Mouse (Mus musculus): Measurements from ENCODE around the gene Ten1. TPM values are rescaled to one million over a fixed set of nuclear protein-coding genes. Genes with fewer than 3 reads are reported as not detected.

Ten1 gene
- polyA plus RNA-seq, 1 experiment from 2014 or later, result 74.8 TPM

DNA sequence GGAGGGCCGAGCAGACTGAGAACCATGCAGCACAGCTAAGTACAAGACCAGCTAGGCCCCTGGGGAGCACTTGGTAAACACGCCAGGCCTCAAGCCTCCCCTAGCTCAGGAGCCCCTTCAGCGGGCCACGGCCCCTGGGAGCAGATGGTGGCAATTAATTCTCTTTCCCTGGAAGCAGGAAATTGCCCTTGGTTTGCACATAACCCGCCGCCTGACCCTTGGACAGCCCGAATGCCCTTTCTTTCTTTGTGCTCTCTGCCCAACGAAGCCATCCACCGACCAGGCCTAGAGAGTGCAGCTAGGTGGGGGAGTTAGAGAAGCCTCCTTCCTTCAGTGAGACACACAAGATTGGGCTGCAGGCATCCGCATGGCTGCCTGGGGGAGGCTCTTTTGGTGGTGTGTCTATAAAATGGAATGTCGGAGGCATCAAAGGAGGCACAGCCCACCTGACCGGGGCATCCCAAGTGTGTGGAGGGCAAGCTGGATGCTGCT, 43.1 kb downstream of the Ten1 start:
- ATAC-seq (ENCODE audit: insufficient read depth, low FRiP score, low read depth), result no peak
- Histone ChIP-seq H3K4me3 (replicated peaks) (no peak overlapping the region), H3K27me3 (replicated peaks) (no peaks in the 10 kb centered on the region), H3K27ac (no peak overlapping the region), H3K9ac (no peak overlapping the region), H3K4me1 (no peaks in the 10 kb centered on the region; the same call in 1 of the 2 replicates), H3K36me3 (peaks cover 29% of the 10 kb centered on the region), H3K9me3 (no peaks in the 10 kb centered on the region), H3K4me2 (no peak overlapping the region)
- WGBS, result 44% methylated on average over 12 of the region's 12 CpGs

DNA sequence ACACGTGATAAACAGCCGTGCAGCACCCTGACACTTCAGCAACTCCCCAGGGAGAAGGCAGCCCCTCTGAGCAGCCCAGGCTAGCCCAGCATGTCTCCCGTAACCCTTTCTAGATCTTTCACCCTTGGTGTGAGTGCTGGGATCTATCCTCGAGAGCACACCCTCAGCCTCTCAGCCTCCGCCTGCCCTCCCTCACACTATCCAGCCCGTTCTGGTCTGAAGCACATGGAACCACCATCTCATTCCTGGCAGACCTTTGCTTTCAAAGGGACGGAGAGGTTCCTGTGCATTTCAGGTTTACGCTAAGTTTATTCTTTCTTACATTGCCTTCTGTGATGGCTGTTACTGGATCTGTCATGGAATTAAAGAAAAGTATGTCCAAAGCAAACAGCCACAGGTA, 45.9 kb downstream of the Ten1 start:
- ATAC-seq (ENCODE audit: insufficient read depth, low FRiP score, low read depth), result no peak

DNA sequence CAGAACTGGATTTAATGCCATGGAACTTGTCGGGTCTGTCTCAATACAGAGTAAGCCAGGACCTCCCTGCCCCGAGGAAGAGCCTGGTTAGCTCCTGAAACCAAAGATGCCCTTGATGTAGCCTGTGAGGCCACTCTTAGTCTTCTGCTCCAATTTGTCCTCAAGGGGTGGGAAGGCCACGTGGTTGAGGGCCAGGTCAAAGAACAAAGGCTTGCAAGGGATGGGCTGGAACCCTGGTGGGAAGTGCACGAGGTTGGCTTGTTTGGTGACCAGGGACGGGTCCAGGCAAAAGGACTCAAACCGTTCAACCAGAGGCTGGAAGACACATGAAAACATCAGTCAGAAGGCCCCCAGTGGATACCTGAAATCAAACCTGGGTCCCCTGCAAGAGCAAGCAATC, 47.0 kb downstream of the Ten1 start:
- H3K9ac ChIP-seq, result no peak overlapping the region
- no peak for ATAC-seq (ENCODE audit: insufficient read depth, low FRiP score, low read depth)
- WGBS, result 67% methylated on average over 6 of the region's 6 CpGs
- no peaks in the 10 kb centered on the region for H3K4me1 ChIP-seq
- no peaks in the 10 kb centered on the region for H3K9me3 ChIP-seq
- H3K4me3 ChIP-seq (replicated peaks), result no peak overlapping the region
- H3K27me3 ChIP-seq (replicated peaks), result no peaks in the 10 kb centered on the region
- no peak overlapping the region for H3K27ac ChIP-seq
- H3K36me3 ChIP-seq, result peaks cover 58% of the 10 kb centered on the region
- no peak overlapping the region for H3K4me2 ChIP-seq

More for the DNA sequence above, 45.9 kb downstream of the Ten1 start:
- H3K27ac ChIP-seq, result no peak overlapping the region
- H3K4me1 ChIP-seq, result no peaks in the 10 kb centered on the region; the same call in 1 of the 2 replicates
- 71% methylated on average over 8 of the region's 8 CpGs for WGBS
- peaks cover 49% of the 10 kb centered on the region for H3K36me3 ChIP-seq
- no peak overlapping the region for H3K4me3 ChIP-seq (replicated peaks)
- no peaks in the 10 kb centered on the region for H3K9me3 ChIP-seq
- H3K27me3 ChIP-seq (replicated peaks), result no peaks in the 10 kb centered on the region
- no peak overlapping the region for H3K9ac ChIP-seq
- H3K4me2 ChIP-seq, result no peak overlapping the region

DNA sequence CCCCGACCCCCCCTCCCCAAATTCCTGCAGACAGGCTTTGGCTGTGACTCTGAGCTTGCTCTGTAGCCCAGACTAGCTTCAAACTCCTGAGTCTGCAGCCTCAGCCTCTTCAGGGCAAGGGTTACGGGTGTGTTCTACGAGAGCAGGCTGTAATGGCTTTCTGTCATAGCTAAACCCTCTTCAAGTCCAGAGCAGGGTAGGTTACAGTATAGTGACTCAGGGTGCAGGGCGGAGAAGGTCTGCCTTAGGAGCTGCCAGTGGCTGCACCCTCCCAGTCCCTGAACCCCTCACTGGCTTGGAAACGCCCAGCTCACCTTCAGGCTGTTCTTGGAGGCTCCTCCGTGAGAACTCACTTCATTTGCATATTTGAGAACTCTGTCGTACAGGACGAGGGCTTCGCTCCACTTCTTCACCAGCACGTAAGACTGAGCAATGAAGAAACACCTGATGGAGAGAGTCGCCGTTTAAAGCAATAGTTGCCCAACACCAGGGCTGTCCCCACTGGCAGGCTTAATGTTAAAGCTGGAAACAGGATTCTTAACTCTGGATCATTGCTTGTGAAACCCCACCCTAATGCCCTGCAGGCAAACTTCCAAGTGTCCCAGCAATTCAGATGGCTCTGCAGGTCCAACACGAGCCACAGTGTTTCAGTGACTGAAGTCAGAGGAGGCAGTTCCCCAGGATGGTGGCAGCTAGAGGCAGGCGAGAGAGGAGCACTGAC, 49.0 kb downstream of the Ten1 start:
- H3K4me3 ChIP-seq (replicated peaks), result no peak overlapping the region
- H3K4me2 ChIP-seq, result no peak overlapping the region
- no peaks in the 10 kb centered on the region for H3K27me3 ChIP-seq (replicated peaks)
- H3K36me3 ChIP-seq, result peaks cover 75% of the 10 kb centered on the region
- ATAC-seq (ENCODE audit: insufficient read depth, low FRiP score, low read depth), result no peak
- H3K9ac ChIP-seq, result no peak overlapping the region
- no peaks in the 10 kb centered on the region for H3K9me3 ChIP-seq
- 76% methylated on average over 14 of the region's 14 CpGs for WGBS
- H3K27ac ChIP-seq, result no peak overlapping the region
- no peaks in the 10 kb centered on the region for H3K4me1 ChIP-seq

DNA sequence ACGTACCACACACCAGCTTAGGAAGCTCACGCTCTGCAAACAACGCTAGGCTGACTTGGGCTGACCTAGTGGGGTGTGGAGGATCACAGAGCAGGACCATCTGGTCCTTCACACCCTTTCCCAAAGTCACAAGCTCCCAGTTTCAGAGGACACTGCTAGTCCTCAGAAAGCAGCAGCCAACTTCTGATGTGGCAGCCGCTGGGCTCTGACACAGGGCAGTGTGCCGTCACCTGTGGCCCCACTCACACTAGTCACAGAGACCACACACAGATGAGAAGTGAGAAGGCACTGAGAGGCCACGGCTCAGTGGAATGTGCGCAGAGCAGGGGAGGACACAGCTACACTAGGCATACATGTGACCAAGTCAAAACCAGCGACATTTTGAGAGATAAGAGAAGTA, 52.2 kb downstream of the Ten1 start:
- no peaks in the 10 kb centered on the region for H3K4me1 ChIP-seq
- H3K9ac ChIP-seq, result no peak overlapping the region
- H3K27me3 ChIP-seq (replicated peaks), result no peaks in the 10 kb centered on the region
- H3K9me3 ChIP-seq, result no peaks in the 10 kb centered on the region
- no peak overlapping the region for H3K4me3 ChIP-seq (replicated peaks)
- H3K36me3 ChIP-seq, result peaks cover 79% of the 10 kb centered on the region
- H3K4me2 ChIP-seq, result no peak overlapping the region
- ATAC-seq (ENCODE audit: insufficient read depth, low FRiP score, low read depth), result no peak
- WGBS, result 88% methylated on average over 8 of the region's 8 CpGs
- no peak overlapping the region for H3K27ac ChIP-seq

DNA sequence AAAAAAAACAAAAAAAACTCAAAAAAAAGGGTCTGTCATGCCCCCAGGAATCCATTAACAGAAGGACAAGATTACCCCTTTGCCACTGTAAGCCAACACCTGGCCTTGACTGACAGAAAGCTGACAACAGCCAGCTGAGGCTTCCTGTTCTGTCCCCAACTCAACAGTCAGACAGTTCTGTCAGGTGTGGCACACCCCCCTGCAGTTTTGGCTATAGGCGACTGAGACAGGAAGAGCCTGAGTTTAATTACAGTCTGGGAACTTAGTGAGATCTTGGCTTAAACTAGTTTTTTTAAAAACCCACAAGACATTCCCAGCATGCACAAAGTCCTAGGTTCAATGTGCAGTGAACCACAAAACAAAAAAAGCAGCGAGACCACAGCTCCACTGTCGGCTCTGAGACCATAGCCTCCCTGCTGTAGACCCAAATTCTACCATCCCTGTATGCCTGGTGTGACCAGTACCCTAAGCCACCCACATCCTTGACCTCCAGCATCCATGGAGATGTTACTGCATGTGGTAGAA, 54.5 kb downstream of the Ten1 start:
- Histone ChIP-seq H3K27me3 (replicated peaks) (no peaks in the 10 kb centered on the region), H3K4me2 (no peak overlapping the region), H3K4me3 (replicated peaks) (no peak overlapping the region), H3K4me1 (no peaks in the 10 kb centered on the region; the same call in 1 of the 2 replicates), H3K9me3 (no peaks in the 10 kb centered on the region), H3K36me3 (peaks cover 70% of the 10 kb centered on the region), H3K27ac (no peak overlapping the region), H3K9ac (no peak overlapping the region)
- WGBS, result 84% methylated on average over 3 of the region's 3 CpGs
- no peak for ATAC-seq (ENCODE audit: insufficient read depth, low FRiP score, low read depth)

DNA sequence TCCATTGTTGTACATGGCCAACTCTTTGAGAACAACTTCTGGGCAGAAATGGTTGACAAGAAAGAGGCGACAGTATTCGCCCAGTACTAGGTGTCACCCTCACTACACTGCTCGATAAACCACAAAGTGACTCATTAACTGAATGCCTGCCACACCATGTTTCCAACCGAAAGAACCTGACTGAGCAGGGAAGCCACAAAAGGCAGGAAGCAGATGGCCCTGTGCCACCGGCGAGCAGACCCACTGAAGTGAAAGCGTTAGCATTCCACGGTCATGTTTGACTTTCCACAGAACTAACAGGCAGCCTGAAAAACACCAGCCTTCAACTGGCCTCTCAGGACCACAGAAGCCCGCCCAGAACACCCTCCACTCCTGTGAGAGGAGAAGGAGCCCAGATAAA, 56.0 kb downstream of the Ten1 start:
- H3K36me3 ChIP-seq, result peaks cover 68% of the 10 kb centered on the region
- ATAC-seq (ENCODE audit: insufficient read depth, low FRiP score, low read depth), result no peak
- no peaks in the 10 kb centered on the region for H3K9me3 ChIP-seq
- H3K4me2 ChIP-seq, result no peak overlapping the region
- no peaks in the 10 kb centered on the region; the same call in 1 of the 2 replicates for H3K4me1 ChIP-seq
- no peaks in the 10 kb centered on the region for H3K27me3 ChIP-seq (replicated peaks)
- H3K9ac ChIP-seq, result no peak overlapping the region
- peak overlapping the region; percentile 71; the same call in 1 of the 2 replicates for H3K27ac ChIP-seq
- 65% methylated on average over 9 of the region's 9 CpGs for WGBS
- H3K4me3 ChIP-seq (replicated peaks), result no peak overlapping the region

DNA sequence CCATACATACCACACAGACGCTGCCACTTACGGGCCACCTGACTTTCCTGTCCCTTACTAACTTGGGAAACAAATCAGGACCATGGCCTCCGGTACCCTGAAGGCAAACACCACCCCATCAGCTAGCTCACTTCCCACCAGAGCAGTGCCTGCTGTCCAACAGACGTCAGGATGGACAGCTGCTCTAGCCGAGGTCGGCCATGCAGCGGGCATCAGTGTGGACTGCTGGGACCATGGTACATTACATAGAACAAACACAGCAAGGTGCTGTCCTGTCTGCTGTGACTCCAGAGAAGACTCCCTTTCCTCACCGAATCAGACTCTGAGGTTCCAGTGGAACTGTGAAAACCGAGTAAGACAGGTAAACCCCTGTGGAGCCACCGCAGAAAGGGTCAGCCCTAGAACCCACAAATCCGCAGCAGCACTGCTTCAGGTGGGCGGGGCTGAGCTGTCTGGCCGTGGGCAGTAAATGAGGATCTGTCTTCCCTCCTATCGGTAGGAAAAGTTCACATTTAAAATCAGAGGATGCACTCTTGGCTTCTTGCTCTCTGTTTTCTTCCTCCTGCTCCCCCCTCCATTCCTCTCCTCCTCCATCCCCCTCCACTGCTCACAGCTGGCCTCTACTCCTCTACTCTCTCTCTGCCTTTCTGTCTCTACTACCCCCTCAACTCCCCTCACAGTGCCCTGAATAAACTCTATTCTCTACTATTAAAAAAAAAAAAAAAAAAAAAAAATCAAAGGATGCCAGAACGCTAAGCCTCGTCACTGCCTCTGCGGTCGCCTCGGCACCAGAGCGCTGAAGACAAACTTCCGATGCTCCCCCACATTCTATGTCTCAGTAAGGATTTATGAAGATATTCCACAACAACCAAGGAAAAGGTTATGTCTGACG, 56.7 kb downstream of the Ten1 start:
- peaks cover 68% of the 10 kb centered on the region for H3K36me3 ChIP-seq
- WGBS, result 78% methylated on average over 22 of the region's 22 CpGs

DNA sequence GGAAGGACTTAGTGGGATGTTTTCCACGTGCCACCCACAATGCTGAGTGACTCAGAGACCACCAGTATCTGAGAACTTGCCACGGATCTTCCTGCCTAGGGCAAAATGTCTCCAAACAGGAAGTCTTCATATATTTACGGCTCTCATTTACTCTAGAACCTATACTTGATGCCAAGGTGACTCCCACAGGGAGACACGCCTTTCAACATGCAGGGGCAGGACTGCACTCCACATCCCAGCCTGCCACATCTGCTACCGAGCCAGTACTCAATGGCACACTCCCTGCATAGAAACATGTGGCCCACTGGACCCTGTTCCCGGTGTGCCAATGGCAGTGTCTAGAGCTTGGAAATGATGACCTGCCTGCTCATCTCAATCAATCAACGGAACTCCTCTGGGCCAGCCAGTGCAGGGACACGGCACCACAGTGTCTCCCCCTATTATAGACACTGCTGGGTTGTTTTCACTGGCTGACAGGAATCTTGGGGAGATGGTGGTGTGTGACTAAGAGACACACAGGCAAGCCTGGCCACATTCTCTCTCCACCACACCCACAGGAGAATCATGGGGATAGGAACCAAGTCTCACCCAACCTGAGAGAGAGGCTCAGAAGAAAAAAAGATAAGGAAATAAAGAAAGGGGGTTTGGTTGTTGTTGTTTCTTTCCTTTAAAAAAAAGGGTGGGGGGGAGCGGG, 57.5 kb downstream of the Ten1 start:
- no peak for ATAC-seq (ENCODE audit: insufficient read depth, low FRiP score, low read depth)
- H3K4me2 ChIP-seq, result no peak overlapping the region
- WGBS, result 77% methylated on average over 9 of the region's 9 CpGs
- no peaks in the 10 kb centered on the region; the same call in 1 of the 2 replicates for H3K4me1 ChIP-seq
- H3K9ac ChIP-seq, result no peak overlapping the region
- H3K27ac ChIP-seq, result peak overlapping the region; percentile 49
- no peaks in the 10 kb centered on the region for H3K9me3 ChIP-seq
- peaks cover 67% of the 10 kb centered on the region for H3K36me3 ChIP-seq
- no peak overlapping the region for H3K4me3 ChIP-seq (replicated peaks)
- no peaks in the 10 kb centered on the region for H3K27me3 ChIP-seq (replicated peaks)

More for the DNA sequence above, 56.7 kb downstream of the Ten1 start:
- Histone ChIP-seq H3K4me1 (no peaks in the 10 kb centered on the region; the same call in 1 of the 2 replicates), H3K9ac (no peak overlapping the region), H3K9me3 (no peaks in the 10 kb centered on the region), H3K27me3 (replicated peaks) (no peaks in the 10 kb centered on the region), H3K27ac (peak overlapping the region; percentile 71), H3K4me3 (replicated peaks) (no peak overlapping the region), H3K4me2 (no peak overlapping the region)
- no peak for ATAC-seq (ENCODE audit: insufficient read depth, low FRiP score, low read depth)

DNA sequence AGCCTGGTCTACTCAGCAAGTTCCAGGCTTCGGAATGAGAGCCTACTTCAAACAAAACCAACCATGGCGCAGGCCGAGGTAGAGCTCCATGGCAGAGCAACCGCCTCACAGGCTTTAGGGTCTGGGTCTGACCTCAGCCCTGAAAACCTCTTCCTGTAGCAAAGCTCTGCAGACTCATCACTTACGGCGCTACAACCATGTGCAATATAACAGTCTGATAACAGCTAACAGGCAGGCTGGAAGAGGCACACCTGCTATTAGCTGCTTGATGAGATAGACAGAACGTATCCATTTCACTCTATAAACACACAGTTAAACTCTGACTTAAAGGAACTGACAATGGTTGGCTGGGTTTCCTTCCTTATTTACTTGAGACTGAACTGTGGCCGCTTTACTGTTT, 60.8 kb downstream of the Ten1 start:
- no peak overlapping the region for H3K27ac ChIP-seq

DNA sequence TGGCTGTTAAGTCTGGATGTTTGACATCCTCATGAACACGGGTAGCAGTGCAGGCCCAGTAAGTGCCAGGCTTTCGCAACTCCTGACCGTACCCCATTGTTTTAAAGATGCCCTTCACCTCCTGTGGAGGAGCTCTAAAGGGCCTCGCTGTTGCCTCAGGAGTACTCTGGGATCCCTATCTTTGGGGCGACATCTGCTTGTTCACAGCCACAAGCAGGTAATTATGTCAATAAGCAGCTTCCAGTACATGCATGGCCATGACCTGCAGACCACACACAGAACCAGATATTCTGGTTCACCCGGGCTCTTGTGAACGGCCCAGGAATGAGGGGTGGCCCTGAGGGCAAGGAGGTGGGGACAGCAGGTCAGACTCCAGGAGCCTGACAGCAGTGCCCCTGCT, 61.6 kb downstream of the Ten1 start:
- H3K9ac ChIP-seq, result no peak overlapping the region
- H3K36me3 ChIP-seq, result peaks cover 65% of the 10 kb centered on the region
- no peaks in the 10 kb centered on the region; the same call in 1 of the 2 replicates for H3K4me1 ChIP-seq
- ATAC-seq (ENCODE audit: insufficient read depth, low FRiP score, low read depth), result peak; percentile 63; the same call in 1 of the 2 replicates
- H3K27ac ChIP-seq, result peak overlapping the region; percentile 49; the same call in 1 of the 2 replicates
- H3K4me3 ChIP-seq (replicated peaks), result no peak overlapping the region
- WGBS, result 74% methylated on average over 7 of the region's 7 CpGs
- H3K27me3 ChIP-seq (replicated peaks), result no peaks in the 10 kb centered on the region
- H3K9me3 ChIP-seq, result no peaks in the 10 kb centered on the region
- H3K4me2 ChIP-seq, result no peak overlapping the region

More for the DNA sequence above, 60.8 kb downstream of the Ten1 start:
- Histone ChIP-seq H3K4me1 (no peaks in the 10 kb centered on the region; the same call in 1 of the 2 replicates), H3K27me3 (replicated peaks) (no peaks in the 10 kb centered on the region), H3K9ac (no peak overlapping the region), H3K4me3 (replicated peaks) (no peak overlapping the region), H3K9me3 (no peaks in the 10 kb centered on the region), H3K4me2 (no peak overlapping the region), H3K36me3 (peaks cover 71% of the 10 kb centered on the region)
- no peak for ATAC-seq (ENCODE audit: insufficient read depth, low FRiP score, low read depth)
- 78% methylated on average over 8 of the region's 8 CpGs for WGBS
